Mouse (Mus musculus) ES-E14 (cell line): ENCODE measurements at regions not wholly inside any gene's neighbourhood (a gene's known extent, or its start where the extent isn't known, plus 50 kb on each side); places are given as distances from the start of the nearest gene placed in this dataset.

ENCODE experiments used
- CHD2 ChIP-seq: IDR thresholded peaks from 2 replicates; pipeline ENCODE4 v1.6.1; 2014; ENCODE audit warnings: mild to moderate bottlenecking, low read depth, low read length, inconsistent platforms
- ZNF384 ChIP-seq: IDR thresholded peaks from 2 replicates; pipeline ENCODE4 v1.6.1; 2012; ENCODE audit warnings: low read depth, low read length, inconsistent platforms

DNA sequence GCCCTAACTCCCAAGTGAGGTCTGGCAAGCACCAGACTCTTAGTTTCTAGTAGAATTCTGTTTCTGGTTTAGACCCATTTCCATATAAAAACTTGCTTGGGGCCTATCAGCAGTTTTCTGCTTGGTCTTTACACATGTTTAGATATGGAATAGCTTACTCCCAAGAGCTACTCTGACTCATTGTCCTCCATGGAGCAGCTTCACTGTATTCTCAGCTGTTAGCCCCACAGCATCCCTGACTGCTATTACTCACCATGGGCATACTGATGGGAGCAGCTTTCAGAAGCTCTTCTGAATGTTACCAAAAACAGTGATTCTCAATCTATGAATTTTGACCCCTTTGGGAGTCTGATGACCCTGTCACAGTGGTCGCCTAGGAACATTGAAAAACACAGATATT is 630.1 kb upstream of the 4930452B06Rik start:
- TF ChIP-seq CHD2 (no peak), ZNF384 (no peak)
